Mouse (Mus musculus): ENCODE measurements around the gene Srsf1. TPM values are rescaled to one million over a fixed set of nuclear protein-coding genes. Genes with fewer than 3 reads are reported as not detected.
A peak's percentile ranks its signal among the peaks of the same experiment; 100 is the strongest.

Gene Srsf1
- polyA plus RNA-seq, 1 experiment = 344 TPM

DNA sequence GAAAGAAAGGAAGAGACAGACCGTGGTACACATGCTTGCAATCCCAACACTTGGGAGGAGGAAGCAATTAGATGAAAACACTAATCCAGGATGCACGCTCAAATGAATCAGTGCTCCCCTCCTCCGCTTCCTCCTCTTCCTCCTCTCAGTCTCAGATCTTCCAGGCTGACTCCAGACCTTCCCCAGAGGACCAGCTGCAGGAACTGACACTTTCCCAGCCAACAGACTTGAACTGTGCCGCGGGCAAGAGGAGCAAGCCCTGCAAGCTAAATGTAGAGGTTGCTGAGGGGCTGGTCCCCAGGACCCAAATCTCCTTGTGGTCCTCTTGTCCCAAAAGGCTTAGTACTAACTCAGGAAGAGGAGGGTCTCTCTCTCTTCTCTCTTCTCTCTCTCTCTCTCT is 42.0 kb downstream of the Srsf1 start:
- no peak for TF ChIP-seq GATA1 (IDR thresholded peaks at IDR 0.05; ENCODE audit: low read length)

DNA sequence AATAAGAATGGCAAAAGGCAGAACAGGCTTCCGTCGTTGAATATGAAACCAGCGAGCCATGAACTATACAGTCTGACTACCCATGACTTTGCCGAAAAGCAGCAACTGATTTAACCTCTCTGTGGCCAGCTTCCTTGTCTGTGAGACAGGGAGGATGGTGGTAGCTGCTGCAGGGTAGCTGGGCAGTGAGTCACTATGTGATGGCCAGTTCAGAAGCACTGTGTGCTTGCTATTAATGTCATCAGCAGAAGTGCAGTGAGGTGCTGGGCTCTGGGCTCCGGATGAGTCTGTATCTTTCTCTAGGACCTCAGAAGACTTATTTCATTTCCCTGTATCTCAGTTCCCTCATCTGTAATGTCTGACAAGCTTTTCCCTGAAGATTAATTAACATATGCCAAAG is 43.1 kb downstream of the Srsf1 start:
- TF ChIP-seq GATA1 (IDR thresholded peaks at IDR 0.05; ENCODE audit: low read length) = no peak

GRCm38 (mm10) chr11:88091949-88092348 is 44.8 kb downstream of the Srsf1 start:
- no peak for TF ChIP-seq GATA1 (IDR thresholded peaks at IDR 0.05; ENCODE audit: low read length)

DNA sequence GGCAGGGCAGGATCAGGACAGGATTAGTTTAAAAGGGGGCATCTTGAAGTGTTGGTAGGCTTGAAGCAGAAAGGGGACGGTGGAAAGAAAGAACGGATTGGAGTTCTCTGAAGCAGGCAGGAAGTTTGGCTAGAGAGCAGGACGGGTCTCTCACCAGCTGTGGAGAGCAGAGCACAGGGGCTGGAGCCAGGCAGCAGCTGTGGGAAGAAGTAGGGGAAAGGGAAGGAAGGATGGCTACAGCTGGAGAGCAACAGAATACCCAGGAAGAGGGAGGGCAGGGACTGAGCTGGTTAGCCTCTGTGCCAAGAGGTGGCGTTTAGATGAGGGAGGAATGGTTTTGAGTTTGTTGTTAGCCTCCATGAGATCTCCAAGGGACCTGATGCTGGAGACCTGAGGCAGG is 50.0 kb downstream of the Srsf1 start:
- no peak for TF ChIP-seq GATA1 (IDR thresholded peaks at IDR 0.05; ENCODE audit: low read length)

DNA sequence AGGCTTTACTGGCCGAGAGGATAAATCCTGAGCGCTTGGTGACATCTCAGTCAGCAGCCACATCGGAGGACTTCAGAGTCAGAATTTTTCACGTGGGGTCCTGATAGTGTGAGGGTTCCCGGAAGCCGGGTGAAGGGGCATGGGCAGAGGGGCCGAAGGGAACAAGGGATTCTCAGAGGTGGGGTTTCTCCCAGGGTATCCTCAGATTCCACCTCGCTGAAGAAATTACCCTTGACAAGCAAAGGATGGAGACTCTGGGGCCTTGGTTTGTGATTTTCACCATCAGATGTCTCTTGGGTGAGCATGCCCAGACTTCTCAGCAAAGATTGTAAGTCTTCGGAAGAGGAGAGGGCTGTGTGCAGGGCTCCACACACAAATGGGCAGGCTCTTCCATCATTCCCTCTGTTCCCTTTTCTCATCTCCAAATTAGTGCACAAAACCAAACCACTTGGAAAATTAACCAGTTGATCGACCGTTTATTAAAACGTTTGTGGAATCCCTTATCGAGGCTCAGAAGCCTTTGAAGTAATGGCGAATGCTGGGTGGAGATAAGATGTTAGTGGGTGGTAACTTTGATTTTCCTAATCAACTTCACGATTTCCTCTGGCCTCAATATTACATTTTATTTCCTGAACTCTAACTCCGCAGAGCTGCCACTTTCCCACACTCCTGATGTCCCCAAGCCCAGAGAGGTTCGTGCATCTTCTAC is 51.0 kb downstream of the Srsf1 start, which contains the start of gene Cuedc1:
Cuedc1 (plus strand) TSS at position 38 of the 709 bp plus-strand sequence.
- peak; percentile 69 for TF ChIP-seq GATA1 (IDR thresholded peaks at IDR 0.05; ENCODE audit: low read length)

- no peak for TF ChIP-seq GATA1 (IDR thresholded peaks at IDR 0.05; ENCODE audit: low read length)
Observed at GRCm38 (mm10) chr11:88098787-88099598, 51.8 kb downstream of the Srsf1 start.

DNA sequence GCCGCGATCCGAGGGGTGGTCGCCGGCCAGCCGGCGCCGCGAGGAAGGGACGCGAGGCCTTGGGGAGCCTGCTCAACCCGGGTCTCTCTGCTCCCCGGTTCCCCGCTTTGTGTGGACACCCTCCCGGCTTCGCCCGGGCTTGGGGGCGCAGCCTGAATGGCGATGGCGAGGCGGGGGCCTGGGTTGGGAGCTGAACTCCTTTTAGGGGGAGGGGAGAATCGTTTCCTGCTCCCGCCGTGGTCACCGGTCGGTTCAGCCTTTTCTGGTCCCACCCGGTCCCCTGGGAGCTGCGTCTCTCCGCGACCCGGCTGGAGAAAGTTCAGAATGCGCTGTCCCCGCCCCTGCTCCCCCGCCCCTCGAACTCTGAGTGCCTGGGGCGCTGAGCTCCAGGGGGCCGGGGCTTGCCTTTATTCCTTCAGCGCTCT is 52.4 kb downstream of the Srsf1 start:
- TF ChIP-seq GATA1 (IDR thresholded peaks at IDR 0.05; ENCODE audit: low read length) = no peak

GRCm38 (mm10) chr11:88100170-88100569 is 53.0 kb downstream of the Srsf1 start:
- no peak for TF ChIP-seq GATA1 (IDR thresholded peaks at IDR 0.05; ENCODE audit: low read length)

Other genes with a start within 250 kb of the Srsf1 start
- gene Lpo, start 219.1 kb upstream of the Srsf1 start, polyA plus RNA-seq (2012) = not detected in 2 replicates
- gene Mks1, start 194.2 kb upstream of the Srsf1 start, polyA plus RNA-seq (2012) = 4.6 and 6.5 TPM in 2 replicates
- gene Epx, start 171.8 kb upstream of the Srsf1 start, polyA plus RNA-seq (2012) = not detected in 2 replicates
- gene Olfr462, start 155.1 kb upstream of the Srsf1 start, polyA plus RNA-seq (2012) = not detected in 2 replicates
- gene Olfr463, start 150.0 kb upstream of the Srsf1 start, polyA plus RNA-seq (2012) = not detected in 2 replicates
- gene Olfr464, start 126.4 kb upstream of the Srsf1 start, polyA plus RNA-seq (2012) = not detected in 2 replicates
- 56.0 and 75.8 TPM in 2 replicates for gene Dynll2, start 59.8 kb upstream of the Srsf1 start, polyA plus RNA-seq (2012)
- gene Vezf1, start 20.9 kb downstream of the Srsf1 start, polyA plus RNA-seq (2012) = 8.6 and 11.6 TPM in 2 replicates
- 1.2 and 1.7 TPM in 2 replicates for gene Cuedc1, start 50.7 kb downstream of the Srsf1 start, polyA plus RNA-seq (2012)
- 215 and 376 TPM in 2 replicates for gene Mrps23, start 157.0 kb downstream of the Srsf1 start, polyA plus RNA-seq (2012)
- gene Ccdc182, start 246.7 kb downstream of the Srsf1 start, polyA plus RNA-seq (2012) = not detected in 2 replicates